Mouse (Mus musculus): Measurements from ENCODE around the gene Tpm1.

The Tpm1 gene

DNA sequence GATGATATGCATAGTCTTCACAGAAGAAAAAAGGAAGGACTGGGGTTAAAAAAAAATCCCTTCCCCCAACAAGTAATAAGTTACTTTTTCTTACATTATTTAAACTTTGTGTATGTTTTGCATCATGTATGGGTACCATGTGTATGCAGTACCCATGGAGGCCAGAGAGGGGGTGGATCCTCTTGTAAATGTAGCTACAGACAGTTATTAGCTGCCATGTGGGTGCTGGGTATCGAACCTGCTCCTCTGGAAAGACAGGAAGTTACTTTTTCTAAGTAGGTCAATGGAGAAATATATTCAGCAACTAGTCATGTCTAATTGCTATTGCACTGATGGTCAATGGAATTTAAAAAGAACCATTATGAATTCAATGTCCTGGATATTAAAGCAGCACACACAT, 70.7 kb downstream of the Tpm1 start:
- no peak for DNase-seq

DNA sequence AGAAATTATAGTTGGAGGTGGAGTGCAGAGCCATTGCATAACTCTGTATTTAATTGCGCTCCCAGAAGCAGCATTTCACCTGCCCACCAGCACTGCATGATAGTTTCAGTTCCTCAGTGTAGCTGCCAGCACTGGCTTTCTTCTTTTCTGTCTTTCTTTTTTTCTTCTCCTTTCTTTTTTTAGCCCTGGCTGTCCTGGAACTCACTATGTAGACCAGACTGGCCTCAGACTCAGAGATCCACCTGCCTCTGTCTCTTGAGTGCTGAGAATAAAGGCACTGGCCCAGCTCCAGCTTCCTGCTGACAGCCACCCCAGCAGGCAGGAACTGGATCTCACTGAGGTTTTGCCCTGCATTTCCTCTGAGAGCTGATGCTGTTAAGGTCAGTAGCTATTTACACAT, 71.2 kb downstream of the Tpm1 start:
- DNase-seq: peak; percentile 79

DNA sequence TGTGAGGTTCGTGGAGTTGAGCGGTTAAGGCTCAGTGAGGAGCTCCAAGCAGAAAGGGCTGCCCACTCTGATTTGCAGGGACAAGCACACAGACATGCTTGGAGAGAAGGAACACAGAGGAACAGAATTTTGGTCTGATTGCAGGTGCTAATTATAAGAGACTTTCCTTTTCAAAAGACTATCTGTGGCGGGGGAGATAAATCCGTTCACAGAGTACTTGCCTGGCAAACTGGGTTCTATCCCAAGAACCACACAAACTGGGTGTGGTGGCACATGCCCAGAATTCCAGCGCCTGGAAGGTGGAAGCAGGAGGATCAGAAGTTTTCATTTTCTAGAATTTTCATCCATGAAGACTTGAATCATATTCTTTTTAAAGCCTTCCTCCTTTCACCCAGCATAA, 72.1 kb downstream of the Tpm1 start:
- no peak for DNase-seq

DNA sequence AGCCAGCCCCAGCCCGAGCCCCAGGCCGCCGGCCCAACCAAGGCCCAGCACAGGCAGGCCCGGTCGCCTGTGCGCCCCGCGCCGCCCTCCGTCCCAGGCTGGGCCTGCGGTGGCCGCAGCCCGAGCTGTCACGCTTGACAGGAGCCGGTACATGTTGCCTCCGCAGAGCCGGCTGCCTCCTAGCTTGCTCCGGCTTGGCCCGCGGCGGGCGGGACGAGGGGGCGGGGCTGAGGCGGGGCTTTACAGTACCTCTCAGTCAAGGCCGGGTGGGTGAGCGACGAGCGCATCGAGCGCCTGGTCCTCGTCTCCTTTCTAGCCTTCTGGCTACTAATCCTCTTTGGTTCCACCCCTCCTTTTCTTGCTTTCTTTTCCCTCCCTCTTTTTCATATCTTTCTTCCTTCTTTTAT, 74.0 kb downstream of the Tpm1 start, which contains the start of gene Lactb:
Gene Lactb (minus strand): TSS at position 246 of the 407 bp plus-strand sequence.
- DNase-seq: peak; percentile 99

DNA sequence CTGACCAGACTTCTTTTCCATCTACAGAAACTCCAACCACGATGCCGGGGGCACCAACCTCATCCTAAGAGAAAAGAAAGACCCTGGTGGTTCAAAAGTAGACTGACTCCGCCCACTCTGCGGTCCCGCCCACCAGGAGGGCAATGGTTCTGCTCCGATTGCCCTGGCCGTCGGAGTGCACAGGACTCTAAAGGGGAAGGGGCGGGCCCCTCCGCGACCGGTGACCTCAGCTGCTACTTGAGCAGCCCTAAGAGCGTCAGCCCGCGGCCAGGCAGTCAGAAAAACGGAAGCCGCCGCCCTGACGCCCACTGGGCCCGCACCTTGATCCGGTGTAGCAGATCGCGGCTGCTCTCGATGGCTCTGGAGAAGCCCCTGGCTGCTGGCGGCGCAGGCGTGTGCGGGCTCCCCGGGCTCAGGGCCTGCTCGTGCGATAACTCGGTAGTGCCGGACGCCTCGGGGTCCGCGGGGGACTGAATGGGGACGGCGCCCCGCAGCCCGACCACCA, 74.4 kb downstream of the Tpm1 start:
- peak; percentile 99 for DNase-seq
